Mouse (Mus musculus): ENCODE measurements around the gene Dapk2. TPM values are rescaled to one million over a fixed set of nuclear protein-coding genes. Genes with fewer than 3 reads are reported as not detected.

Gene Dapk2
- polyA plus RNA-seq, 1 experiment, result 11.8 TPM

GRCm38 (mm10) chr9:66285901-66286300, 127.9 kb downstream of the Dapk2 start:
- Histone ChIP-seq H3K4me3 (ENCODE audit: insufficient read depth, low read depth, low read length) (no peak overlapping the region), H3K4me1 (ENCODE audit: control insufficient read depth, insufficient read depth, low read length) (peaks cover 4% of the 10 kb centered on the region; the same call in 1 of the 2 replicates), H3K36me3 (ENCODE audit: control insufficient read depth, insufficient read depth, low read length) (no peaks in the 10 kb centered on the region), H3K27ac (ENCODE audit: insufficient read depth, low read depth, low read length) (no peak overlapping the region), H3K27me3 (replicated peaks; ENCODE audit: control insufficient read depth, insufficient read depth, low read length) (no peaks in the 10 kb centered on the region)
- WGBS, result 39% methylated on average over 7 of the region's 7 CpGs
- TF ChIP-seq CTCF (conservative IDR thresholded peaks at IDR 0.05; ENCODE audit: insufficient read depth, insufficient read length, low read depth, low read length), result no peak
- TF ChIP-seq POLR2A (IDR thresholded peaks at IDR 0.05; ENCODE audit: low read depth, low read length), result no peak
- peak; percentile 28 for DNase-seq

DNA sequence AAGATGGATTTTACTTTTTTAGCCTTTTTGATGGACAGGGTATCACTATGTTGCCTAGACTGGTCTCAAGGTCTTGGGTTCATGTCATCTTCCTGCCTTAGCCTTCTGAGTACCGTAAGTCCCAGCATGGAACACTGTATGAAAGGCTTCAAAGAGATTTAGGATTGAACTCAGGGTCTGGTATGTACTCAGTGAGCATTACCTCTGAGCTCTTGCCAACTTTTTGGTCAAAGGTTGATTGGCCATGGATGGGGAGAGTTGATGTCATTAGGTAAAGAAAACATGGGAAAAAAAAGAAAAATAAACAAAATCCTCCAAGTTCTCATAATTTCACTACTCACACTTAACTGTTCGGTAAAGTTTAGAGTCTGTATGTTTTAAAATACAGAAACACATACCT, 132.7 kb downstream of the Dapk2 start:
- DNase-seq, result no peak
- H3K4me1 ChIP-seq (ENCODE audit: control insufficient read depth, insufficient read depth, low read length), result no peaks in the 10 kb centered on the region
- H3K27me3 ChIP-seq (replicated peaks; ENCODE audit: control insufficient read depth, insufficient read depth, low read length), result 0 out of 2 replicates have a peak, but pooled peaks cover 1% of the 10 kb centered on the region
- H3K27ac ChIP-seq (ENCODE audit: insufficient read depth, low read depth, low read length), result no peak overlapping the region
- no peaks in the 10 kb centered on the region for H3K36me3 ChIP-seq (ENCODE audit: control insufficient read depth, insufficient read depth, low read length)
- TF ChIP-seq CTCF (conservative IDR thresholded peaks at IDR 0.05; ENCODE audit: insufficient read depth, insufficient read length, low read depth, low read length) (no peak), POLR2A (IDR thresholded peaks at IDR 0.05; ENCODE audit: low read depth, low read length) (no peak)
- no peak overlapping the region for H3K4me3 ChIP-seq (ENCODE audit: insufficient read depth, low read depth, low read length)
- 78% methylated on average over 2 of the region's 2 CpGs for WGBS

- TF ChIP-seq CTCF (conservative IDR thresholded peaks at IDR 0.05; ENCODE audit: insufficient read depth, insufficient read length, low read depth, low read length), result no peak
- H3K27ac ChIP-seq (ENCODE audit: insufficient read depth, low read depth, low read length), result no peak overlapping the region
- 92% methylated on average over 2 of the region's 2 CpGs for WGBS
- H3K4me3 ChIP-seq (ENCODE audit: insufficient read depth, low read depth, low read length), result no peak overlapping the region
- no peaks in the 10 kb centered on the region for H3K36me3 ChIP-seq (ENCODE audit: control insufficient read depth, insufficient read depth, low read length)
- no peaks in the 10 kb centered on the region for H3K4me1 ChIP-seq (ENCODE audit: control insufficient read depth, insufficient read depth, low read length)
- 0 out of 2 replicates have a peak, but pooled peaks cover 2% of the 10 kb centered on the region for H3K27me3 ChIP-seq (replicated peaks; ENCODE audit: control insufficient read depth, insufficient read depth, low read length)
- no peak for DNase-seq
These were observed 135.3 kb downstream of the Dapk2 start for GRCm38 (mm10) chr9:66293319-66293718.

- H3K27ac ChIP-seq (ENCODE audit: insufficient read depth, low read depth, low read length), result no peak overlapping the region
- WGBS, result 95% methylated on average over 1 of the region's 1 CpGs
- no peak overlapping the region for H3K4me3 ChIP-seq (ENCODE audit: insufficient read depth, low read depth, low read length)
- H3K27me3 ChIP-seq (replicated peaks; ENCODE audit: control insufficient read depth, insufficient read depth, low read length), result 0 out of 2 replicates have a peak, but pooled peaks cover 2% of the 10 kb centered on the region
- TF ChIP-seq CTCF (conservative IDR thresholded peaks at IDR 0.05; ENCODE audit: insufficient read depth, insufficient read length, low read depth, low read length), result no peak
- TF ChIP-seq POLR2A (IDR thresholded peaks at IDR 0.05; ENCODE audit: low read depth, low read length), result no peak
- no peak for DNase-seq
- no peaks in the 10 kb centered on the region for H3K4me1 ChIP-seq (ENCODE audit: control insufficient read depth, insufficient read depth, low read length)
- H3K36me3 ChIP-seq (ENCODE audit: control insufficient read depth, insufficient read depth, low read length), result no peaks in the 10 kb centered on the region
These were observed 136.2 kb downstream of the Dapk2 start for GRCm38 (mm10) chr9:66294227-66294626.

GRCm38 (mm10) chr9:66294980-66295410, 137.0 kb downstream of the Dapk2 start:
- TF ChIP-seq POLR2A (IDR thresholded peaks at IDR 0.05; ENCODE audit: low read depth, low read length) (no peak), CTCF (conservative IDR thresholded peaks at IDR 0.05; ENCODE audit: insufficient read depth, insufficient read length, low read depth, low read length) (no peak)

DNA sequence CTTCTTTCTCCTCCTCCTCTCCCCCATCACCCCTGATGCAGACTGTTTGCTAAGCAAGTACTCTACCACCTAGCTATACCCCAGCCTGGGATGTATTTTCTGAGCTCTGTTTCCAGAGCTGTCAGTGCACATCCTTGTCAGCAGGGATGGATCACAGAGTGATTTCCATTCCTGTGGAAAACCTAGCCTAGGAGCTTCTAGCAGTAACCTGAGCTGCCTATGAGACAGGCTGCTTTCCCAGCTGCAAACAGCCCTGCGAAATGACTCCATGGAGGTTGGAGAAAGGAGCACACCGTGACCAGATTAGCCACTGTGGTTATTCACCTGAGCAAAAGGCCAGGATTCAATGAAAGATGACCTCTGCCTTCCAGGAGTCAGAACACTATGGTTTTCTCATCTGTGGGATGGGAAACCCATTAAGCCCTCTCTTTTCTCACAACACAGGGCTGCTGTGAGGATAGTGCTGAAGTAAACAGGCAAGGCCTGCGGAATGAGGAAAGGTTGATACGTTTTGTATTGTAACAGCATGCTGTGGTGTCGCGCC, 137.6 kb downstream of the Dapk2 start:
- 0 out of 2 replicates have a peak, but pooled peaks cover 2% of the 10 kb centered on the region for H3K27me3 ChIP-seq (replicated peaks; ENCODE audit: control insufficient read depth, insufficient read depth, low read length)
- no peak overlapping the region for H3K4me3 ChIP-seq (ENCODE audit: insufficient read depth, low read depth, low read length)
- WGBS, result 66% methylated on average over 6 of the region's 6 CpGs
- H3K4me1 ChIP-seq (ENCODE audit: control insufficient read depth, insufficient read depth, low read length), result no peaks in the 10 kb centered on the region
- TF ChIP-seq CTCF (conservative IDR thresholded peaks at IDR 0.05; ENCODE audit: insufficient read depth, insufficient read length, low read depth, low read length) (no peak), POLR2A (IDR thresholded peaks at IDR 0.05; ENCODE audit: low read depth, low read length) (no peak)
- no peaks in the 10 kb centered on the region for H3K36me3 ChIP-seq (ENCODE audit: control insufficient read depth, insufficient read depth, low read length)
- H3K27ac ChIP-seq (ENCODE audit: insufficient read depth, low read depth, low read length), result no peak overlapping the region
- DNase-seq, result no peak

More at GRCm38 (mm10) chr9:66294980-66295410, 137.0 kb downstream of the Dapk2 start:
- Histone ChIP-seq H3K27me3 (replicated peaks; ENCODE audit: control insufficient read depth, insufficient read depth, low read length) (0 out of 2 replicates have a peak, but pooled peaks cover 2% of the 10 kb centered on the region), H3K27ac (ENCODE audit: insufficient read depth, low read depth, low read length) (no peak overlapping the region), H3K4me3 (ENCODE audit: insufficient read depth, low read depth, low read length) (no peak overlapping the region), H3K36me3 (ENCODE audit: control insufficient read depth, insufficient read depth, low read length) (no peaks in the 10 kb centered on the region), H3K4me1 (ENCODE audit: control insufficient read depth, insufficient read depth, low read length) (no peaks in the 10 kb centered on the region)
- DNase-seq, result no peak
- WGBS, result 10% methylated on average over 3 of the region's 3 CpGs

DNA sequence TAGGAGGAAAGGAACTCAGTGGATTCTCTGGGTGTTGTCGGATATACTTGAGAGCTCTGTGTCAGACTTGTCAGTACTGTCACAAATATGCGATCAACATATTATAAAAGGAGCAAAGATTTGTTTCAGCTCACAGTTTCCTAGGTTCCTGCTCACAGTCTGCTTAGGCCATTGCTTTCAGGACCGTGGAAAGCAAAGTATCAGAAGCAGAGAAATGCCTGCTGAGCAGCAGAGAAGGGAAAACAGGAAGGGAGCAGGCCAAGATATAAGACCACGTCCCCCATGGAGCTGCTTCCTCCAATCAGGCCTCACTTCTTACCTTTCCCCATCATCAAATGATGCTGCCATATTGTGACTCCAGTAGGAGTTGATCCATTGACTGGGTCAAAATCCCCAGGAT, 140.8 kb downstream of the Dapk2 start:
- Histone ChIP-seq H3K27ac (ENCODE audit: insufficient read depth, low read depth, low read length) (no peak overlapping the region), H3K4me1 (ENCODE audit: control insufficient read depth, insufficient read depth, low read length) (no peaks in the 10 kb centered on the region), H3K27me3 (replicated peaks; ENCODE audit: control insufficient read depth, insufficient read depth, low read length) (0 out of 2 replicates have a peak, but pooled peaks cover 2% of the 10 kb centered on the region), H3K36me3 (ENCODE audit: control insufficient read depth, insufficient read depth, low read length) (no peaks in the 10 kb centered on the region), H3K4me3 (ENCODE audit: insufficient read depth, low read depth, low read length) (no peak overlapping the region)
- WGBS, result 94% methylated on average over 4 of the region's 4 CpGs
- no peak for TF ChIP-seq POLR2A (IDR thresholded peaks at IDR 0.05; ENCODE audit: low read depth, low read length)
- DNase-seq, result no peak
